Mouse (Mus musculus) kidney, adult 2 months (tissue): ENCODE data around the gene Ldb1.

Experiments
- CTCF ChIP-seq: fragments of 200-500 bp; conservative IDR thresholded peaks from 2 replicates; pipeline ENCODE4 v1.5.1; 2011; ENCODE audit warnings: low read depth, mild to moderate bottlenecking, control low read depth, low read length, moderate library complexity, mixed read lengths; ENCODE audit not compliant: insufficient read depth, insufficient read length
- POLR2A ChIP-seq: fragments of 200-500 bp; IDR thresholded peaks from one replicate; pipeline ENCODE4 v1.6.1; 2011; ENCODE audit warnings: low read depth, low read length, control low read depth

DNA sequence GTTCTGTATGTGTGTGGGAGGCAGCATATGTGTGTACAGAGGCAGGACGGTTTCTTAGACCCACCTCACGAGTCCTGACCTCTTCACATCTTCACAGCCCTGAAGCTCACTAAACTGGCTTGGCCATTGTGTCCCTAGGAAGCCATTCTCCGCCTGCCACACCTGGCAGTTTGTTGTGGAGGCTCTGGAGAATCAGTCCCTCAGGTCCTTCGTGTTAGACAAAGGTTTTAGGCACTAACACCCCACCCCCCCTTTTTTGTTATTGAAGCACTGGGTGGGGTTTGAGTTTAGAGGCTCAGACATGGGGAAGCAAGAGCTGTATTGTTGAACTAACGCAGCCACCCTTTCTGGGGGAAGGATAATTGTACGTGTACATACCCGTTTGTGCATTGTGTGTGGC is 28.3 kb upstream of the Ldb1 start:
- TF ChIP-seq CTCF (no peak), POLR2A (no peak)
